Mouse (Mus musculus): Measurements from ENCODE around the gene Max. TPM values are rescaled to one million over a fixed set of nuclear protein-coding genes. Genes with fewer than 3 reads are reported as not detected.

The Max gene
- 58.3 and 65.2 TPM in 2 replicates for polyA plus RNA-seq (2012; rRNA removed)

GRCm38 (mm10) chr12:76961932-76962891 lies at the start of gene Max:
Gene Max, minus strand, starts transcription at chr12:76962201.

Other genes starting within 250 kb of the Max start
- gene Churc1, start 196.7 kb downstream of the Max start, polyA plus RNA-seq (2012; rRNA removed) = 28.9 and 35.7 TPM in 2 replicates
- gene Fntb, start 196.6 kb downstream of the Max start, polyA plus RNA-seq (2012; rRNA removed) = 30.0 and 31.9 TPM in 2 replicates
- 560 and 661 TPM in 2 replicates for gene Gpx2, start 166.6 kb downstream of the Max start, polyA plus RNA-seq (2012; rRNA removed)
- 73.1 and 81.6 TPM in 2 replicates for gene Rab15, start 139.3 kb downstream of the Max start, polyA plus RNA-seq (2012; rRNA removed)